Mouse (Mus musculus) hindbrain, embryonic 15.5 days (tissue): ENCODE measurements around the gene Slc38a10. TPM values are rescaled to one million over a fixed set of nuclear protein-coding genes. Genes with fewer than 3 reads are reported as not detected.
A peak's percentile ranks its signal among the peaks of the same experiment; 100 is the strongest.

ENCODE experiments used
- ATAC-seq: fragments of 200-750 bp; cut with Nextera tagmentation; 2 replicates; pipeline ENCODE4 v1.8.0; 2017; ENCODE audit warnings: low read depth, moderate number of reproducible peaks, moderate TSS enrichment; ENCODE audit not compliant: low FRiP score
- H3K27ac ChIP-seq: fragments of 300-500 bp; sonication (generic); replicated peaks from 2 replicates; pipeline ENCODE4 v1.5.1; 2015; ENCODE audit warnings: mild to moderate bottlenecking, inconsistent platforms
- H3K27me3 ChIP-seq: fragments of 300-500 bp; sonication (generic); 2 replicates; pipeline ENCODE4 v1.6.1; 2015; ENCODE audit warnings: control low read depth, inconsistent platforms
- H3K36me3 ChIP-seq: fragments of 300-500 bp; sonication (generic); 2 replicates; pipeline ENCODE4 v1.6.1; 2015; ENCODE audit warnings: control low read depth, inconsistent platforms
- H3K4me1 ChIP-seq: fragments of 300-500 bp; sonication (generic); replicated peaks from 2 replicates; pipeline ENCODE4 v1.6.1; 2015; ENCODE audit warnings: control low read depth, inconsistent platforms
- H3K4me2 ChIP-seq: fragments of 300-500 bp; sonication (generic); 2 replicates; pipeline ENCODE4 v1.6.1; 2015; ENCODE audit warnings: moderate library complexity, mild to moderate bottlenecking, inconsistent platforms
- H3K4me3 ChIP-seq: fragments of 300-500 bp; sonication (generic); 2 replicates; pipeline ENCODE4 v1.5.1; 2015; ENCODE audit warnings: mild to moderate bottlenecking, inconsistent platforms
- H3K9ac ChIP-seq: fragments of 300-500 bp; sonication (generic); 2 replicates; pipeline ENCODE4 v1.6.1; 2015; ENCODE audit warnings: inconsistent platforms
- H3K9me3 ChIP-seq: fragments of 300-500 bp; sonication (generic); 2 replicates; pipeline ENCODE4 v1.6.1; 2016; ENCODE audit warnings: control low read depth, inconsistent platforms
- WGBS: fragments of 180-500 bp; shearing (Covaris S2); methylation state at CpG from one replicate; pipeline ENCODE4 v1.1.7; 2015; 5-methylcytosine and 5-hydroxymethylcytosine counted together
- polyA plus RNA-seq: library from polyadenylated mRNA; unstranded; fragments of >200 nt; fragmentation: Nextera tagmentation; extraction: Ambion mirVana; gene quantifications from 2 replicates; pipeline ENCODE4 v1.2.1, GENCODE M21; 2015

Slc38a10 gene
- polyA plus RNA-seq, 1 experiment from 2014 or later = 116 TPM

DNA sequence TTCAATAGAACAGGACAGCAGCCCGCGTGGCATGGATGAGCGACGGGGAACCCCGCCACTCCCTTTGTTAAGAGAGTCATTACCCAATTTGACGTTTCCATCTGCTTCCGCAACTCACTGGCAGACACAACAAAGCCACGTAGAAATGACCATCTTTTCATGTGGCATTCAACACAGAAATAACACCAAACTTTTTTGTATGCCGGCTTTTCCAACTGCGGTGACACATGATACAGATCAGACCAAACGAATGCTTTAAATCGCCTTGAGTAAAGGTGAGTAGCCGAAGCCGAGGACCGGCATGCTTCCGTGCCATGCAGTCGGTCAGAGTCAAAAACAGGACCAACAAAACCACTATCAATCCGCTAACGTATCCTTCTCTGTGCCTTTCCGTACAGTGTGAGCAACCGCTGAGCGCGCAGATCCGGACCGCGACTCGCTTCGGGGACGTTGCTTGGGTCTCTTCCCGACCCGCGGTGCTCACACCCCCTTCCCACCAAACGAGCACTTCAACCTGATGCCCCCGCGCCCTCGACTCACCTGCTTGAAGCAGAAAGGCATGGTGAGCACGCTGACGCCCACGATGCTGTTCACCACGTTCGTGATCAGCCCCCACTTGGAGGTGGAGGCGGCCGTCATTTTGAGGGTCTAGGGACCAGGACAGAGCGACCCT, 570 bp downstream of the Slc38a10 start:
- H3K4me2 ChIP-seq = peak overlapping the region; percentile 74
- H3K27ac ChIP-seq = peak overlapping the region; percentile 78
- under 1% methylated on average over 44 of the region's 44 CpGs for WGBS
- H3K4me3 ChIP-seq = peak overlapping the region; percentile 67
- no peaks in the 10 kb centered on the region for H3K27me3 ChIP-seq
- H3K4me1 ChIP-seq = peaks cover 23% of the 10 kb centered on the region
- H3K9ac ChIP-seq = peak overlapping the region; percentile 84
- no peak; the same call in 1 of the 2 replicates for ATAC-seq
- H3K9me3 ChIP-seq = no peaks in the 10 kb centered on the region
- H3K36me3 ChIP-seq = no peaks in the 10 kb centered on the region

DNA sequence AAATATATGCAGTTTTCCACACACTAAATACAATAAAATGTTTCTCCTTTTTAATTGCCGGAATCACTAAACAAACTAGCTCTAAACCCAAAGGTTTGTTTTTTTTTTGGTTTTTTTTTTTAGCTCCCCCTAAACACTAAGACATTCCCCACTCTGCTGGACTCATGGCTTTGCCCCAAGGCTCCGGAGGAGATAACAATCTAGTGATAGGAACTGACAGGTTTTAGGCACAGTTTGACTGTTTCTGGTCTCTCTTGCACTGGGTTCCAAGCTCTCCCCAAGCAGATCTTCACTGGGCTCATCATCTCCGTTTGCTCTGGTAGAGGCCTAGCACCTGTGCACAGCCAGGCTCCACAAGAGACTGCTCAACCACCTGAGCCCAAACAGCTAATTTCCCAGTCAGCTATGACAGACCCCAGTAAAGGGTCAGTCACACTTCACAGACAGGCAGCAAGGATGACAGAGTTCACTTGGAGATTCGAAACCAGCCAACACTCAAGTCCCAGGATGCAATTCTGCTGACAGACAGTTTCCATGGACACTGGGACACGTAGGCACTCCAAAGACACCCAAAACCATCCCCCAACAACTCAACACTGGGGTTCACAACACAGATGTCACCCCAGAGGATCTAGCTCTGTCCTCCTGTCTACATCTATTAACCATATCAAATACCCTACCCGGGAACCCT, 1.5 kb downstream of the Slc38a10 start:
- Histone ChIP-seq H3K9ac (peak overlapping the region; percentile 84; the same call in 1 of the 2 replicates), H3K4me3 (peak overlapping the region; percentile 67), H3K4me2 (peak overlapping the region; percentile 74), H3K27ac (peak overlapping the region; percentile 78; the same call in 1 of the 2 replicates), H3K27me3 (no peaks in the 10 kb centered on the region), H3K36me3 (no peaks in the 10 kb centered on the region), H3K9me3 (no peaks in the 10 kb centered on the region), H3K4me1 (peaks cover 24% of the 10 kb centered on the region)
- ATAC-seq = no peak
- WGBS = 37% methylated on average over 6 of the region's 6 CpGs

DNA sequence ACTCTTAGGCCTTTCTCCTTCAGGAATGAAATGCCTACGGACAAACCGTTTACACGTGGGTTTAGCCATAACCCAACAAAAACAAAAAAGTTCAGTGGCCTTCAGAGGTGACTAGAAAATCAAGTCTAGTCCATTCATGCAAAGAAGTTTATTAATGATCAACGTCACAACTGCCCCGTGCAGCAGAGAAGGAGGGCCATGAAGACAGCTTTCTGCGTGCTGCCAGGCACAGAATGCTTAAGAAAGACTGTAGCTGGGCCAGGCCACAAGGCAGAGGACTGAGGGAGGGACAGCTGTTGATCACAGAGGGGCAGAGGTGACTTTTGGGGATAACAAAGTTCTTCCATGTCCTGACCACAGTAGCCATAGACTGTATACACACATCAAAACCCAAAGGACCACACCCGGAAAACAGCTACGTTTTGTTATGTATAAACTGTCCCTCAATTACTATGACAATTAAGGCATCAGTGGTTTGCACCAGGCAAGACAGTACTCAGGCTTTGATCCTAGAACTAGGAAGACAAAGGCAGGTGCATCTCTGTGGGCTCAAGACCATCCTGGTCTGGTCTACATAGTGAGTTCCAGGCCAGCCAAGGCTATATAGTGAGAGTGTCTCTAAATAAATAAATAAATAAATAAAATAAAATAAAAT, 2.8 kb downstream of the Slc38a10 start:
- no peaks in the 10 kb centered on the region for H3K9me3 ChIP-seq
- ATAC-seq = no peak
- H3K9ac ChIP-seq = no peak overlapping the region
- H3K4me2 ChIP-seq = no peak overlapping the region
- WGBS = 89% methylated on average over 8 of the region's 8 CpGs
- peaks cover 36% of the 10 kb centered on the region for H3K4me1 ChIP-seq
- no peaks in the 10 kb centered on the region for H3K36me3 ChIP-seq
- no peak overlapping the region for H3K27ac ChIP-seq
- no peak overlapping the region for H3K4me3 ChIP-seq
- no peaks in the 10 kb centered on the region for H3K27me3 ChIP-seq

DNA sequence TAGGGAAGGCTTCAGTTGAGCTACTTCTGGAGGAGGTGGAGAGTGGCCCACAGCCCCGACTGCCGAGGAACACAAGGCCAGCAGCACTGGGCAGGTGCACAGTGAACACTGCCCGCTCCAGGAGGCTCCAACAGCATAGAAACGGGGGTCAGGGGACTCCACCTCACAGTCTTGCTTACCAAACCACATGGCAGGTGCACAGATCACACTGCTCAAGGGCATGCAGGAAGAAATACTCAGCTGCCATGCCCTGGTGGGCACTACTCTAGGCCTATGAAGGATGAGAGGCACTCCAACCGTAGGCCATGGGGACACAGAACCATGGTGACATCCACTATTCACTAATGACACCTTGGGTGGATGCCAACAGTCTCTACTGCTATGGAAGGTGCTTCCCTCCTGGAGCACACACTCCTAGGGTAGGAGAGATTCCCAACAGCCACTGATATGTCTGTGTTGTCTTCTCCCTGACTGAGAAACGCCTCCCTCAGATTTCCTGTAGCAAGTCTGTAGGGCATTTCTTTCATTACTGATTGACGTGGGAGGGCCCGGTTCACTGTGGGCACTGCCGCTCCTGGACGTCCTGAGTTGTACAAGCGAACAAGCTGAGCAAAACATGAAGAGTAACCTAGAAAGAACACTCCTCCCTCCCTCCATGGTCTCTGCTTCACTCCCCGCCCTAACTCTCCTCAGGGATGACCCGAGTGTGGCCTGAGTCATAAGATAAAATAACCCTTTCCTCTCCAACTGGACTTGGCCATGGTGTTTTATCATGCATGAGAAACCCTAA, 7.2 kb downstream of the Slc38a10 start:
- no peak for ATAC-seq
- Histone ChIP-seq H3K27ac (no peak overlapping the region), H3K4me3 (no peak overlapping the region), H3K4me2 (no peak overlapping the region), H3K9ac (no peak overlapping the region), H3K4me1 (peaks cover 14% of the 10 kb centered on the region), H3K27me3 (no peaks in the 10 kb centered on the region), H3K9me3 (no peaks in the 10 kb centered on the region), H3K36me3 (no peaks in the 10 kb centered on the region)
- 71% methylated on average over 13 of the region's 13 CpGs for WGBS

DNA sequence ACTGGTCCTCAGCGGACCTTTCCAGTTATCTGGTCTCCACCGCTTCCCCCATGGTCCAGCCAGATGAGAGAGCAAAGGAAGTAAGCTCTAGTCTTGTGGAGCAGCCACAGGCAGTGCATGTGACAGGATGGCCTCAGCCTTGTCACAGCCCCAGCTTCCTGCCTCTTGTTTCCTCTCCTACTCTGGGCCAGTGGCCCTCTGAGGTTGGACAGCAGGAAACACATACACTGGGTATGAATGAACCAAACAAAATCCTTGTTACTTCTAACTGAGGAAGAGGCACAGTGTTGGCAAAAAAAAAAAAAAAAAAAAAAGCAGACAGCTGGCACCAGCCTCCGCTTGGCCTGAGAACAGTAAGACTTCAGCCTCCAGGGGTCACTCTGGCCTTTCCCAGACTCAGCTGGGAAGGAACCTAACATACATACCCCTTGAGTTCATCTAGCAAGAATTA, 8.5 kb downstream of the Slc38a10 start:
- Histone ChIP-seq H3K4me3 (no peak overlapping the region), H3K9me3 (no peaks in the 10 kb centered on the region), H3K4me1 (peaks cover 13% of the 10 kb centered on the region), H3K27ac (peak overlapping the region; percentile 46), H3K4me2 (no peak overlapping the region), H3K9ac (no peak overlapping the region), H3K27me3 (no peaks in the 10 kb centered on the region), H3K36me3 (no peaks in the 10 kb centered on the region)
- no peak for ATAC-seq
- WGBS = 72% methylated on average over 3 of the region's 3 CpGs

DNA sequence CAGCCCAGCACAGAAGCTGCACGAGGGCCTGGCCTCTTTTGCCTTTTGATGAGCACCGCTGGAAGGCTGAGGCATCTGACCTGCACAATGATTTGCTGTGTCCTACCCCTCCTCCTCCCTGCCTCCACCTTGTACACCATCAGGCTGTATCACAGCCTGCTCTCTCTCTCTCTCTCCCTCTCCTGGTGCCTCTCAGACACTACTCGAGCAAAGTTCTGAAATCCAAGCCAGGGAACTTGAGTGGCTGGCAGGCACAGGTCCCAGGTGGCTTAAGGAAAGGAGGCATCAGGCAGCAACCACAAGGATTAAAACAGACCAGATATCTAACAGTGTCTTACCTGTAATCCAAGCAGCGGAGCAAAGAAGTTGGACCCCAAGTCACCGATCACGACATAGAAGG, 10.9 kb downstream of the Slc38a10 start:
- no peak for ATAC-seq
- Histone ChIP-seq H3K9me3 (no peaks in the 10 kb centered on the region), H3K36me3 (no peaks in the 10 kb centered on the region), H3K4me1 (peaks cover 27% of the 10 kb centered on the region), H3K9ac (no peak overlapping the region), H3K27ac (no peak overlapping the region), H3K27me3 (no peaks in the 10 kb centered on the region), H3K4me2 (no peak overlapping the region), H3K4me3 (no peak overlapping the region)
- 73% methylated on average over 6 of the region's 6 CpGs for WGBS

DNA sequence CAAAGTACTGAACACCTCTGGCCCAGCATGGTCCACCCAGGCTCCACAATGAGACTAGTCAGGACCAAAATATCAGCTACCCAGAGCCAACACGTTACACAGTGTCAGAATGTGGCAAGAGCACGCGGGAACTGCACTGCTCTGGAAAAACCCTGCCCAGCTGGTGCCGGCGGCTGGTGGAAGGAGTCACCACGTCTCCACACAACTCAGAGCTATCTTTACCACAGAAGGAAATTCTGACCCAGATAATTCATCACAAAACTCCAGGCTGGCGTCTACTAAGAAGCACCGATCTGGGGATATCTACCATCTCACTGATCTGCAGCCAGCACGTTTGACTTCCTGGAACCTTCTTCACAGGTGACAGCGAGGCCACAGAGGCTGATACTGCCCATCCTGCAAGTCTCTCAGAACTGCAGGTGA, 11.8 kb downstream of the Slc38a10 start:
- Histone ChIP-seq H3K4me3 (no peak overlapping the region), H3K4me1 (peaks cover 22% of the 10 kb centered on the region), H3K27me3 (no peaks in the 10 kb centered on the region), H3K9ac (no peak overlapping the region), H3K27ac (no peak overlapping the region), H3K9me3 (no peaks in the 10 kb centered on the region), H3K36me3 (peaks cover 3% of the 10 kb centered on the region), H3K4me2 (no peak overlapping the region)
- no peak for ATAC-seq
- 88% methylated on average over 10 of the region's 10 CpGs for WGBS

DNA sequence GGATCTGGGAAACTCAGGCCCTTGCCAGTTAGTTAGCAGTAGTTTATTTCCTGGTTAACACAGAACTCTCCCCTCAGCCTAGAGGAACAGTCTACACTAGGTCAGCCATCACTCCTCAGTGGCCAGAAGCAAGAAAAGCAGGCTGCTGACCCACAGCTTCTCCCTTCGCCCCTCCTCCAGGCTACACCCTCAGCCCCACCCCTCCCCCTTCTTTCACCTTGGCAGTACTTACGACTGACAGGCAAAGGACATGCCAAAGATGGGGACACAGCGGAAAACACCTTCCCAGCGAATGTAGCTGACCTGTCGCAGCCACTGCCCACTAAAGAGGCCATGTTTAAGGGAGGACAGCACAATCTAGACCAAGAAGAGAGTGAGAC, 13.5 kb downstream of the Slc38a10 start:
- no peak overlapping the region for H3K27ac ChIP-seq
- no peak for ATAC-seq
- no peaks in the 10 kb centered on the region for H3K27me3 ChIP-seq
- peaks cover 6% of the 10 kb centered on the region for H3K36me3 ChIP-seq
- H3K9me3 ChIP-seq = no peaks in the 10 kb centered on the region
- no peak overlapping the region for H3K4me2 ChIP-seq
- 69% methylated on average over 5 of the region's 5 CpGs for WGBS
- H3K4me1 ChIP-seq = peaks cover 14% of the 10 kb centered on the region; the same call in 1 of the 2 replicates
- no peak overlapping the region for H3K9ac ChIP-seq
- no peak overlapping the region for H3K4me3 ChIP-seq

DNA sequence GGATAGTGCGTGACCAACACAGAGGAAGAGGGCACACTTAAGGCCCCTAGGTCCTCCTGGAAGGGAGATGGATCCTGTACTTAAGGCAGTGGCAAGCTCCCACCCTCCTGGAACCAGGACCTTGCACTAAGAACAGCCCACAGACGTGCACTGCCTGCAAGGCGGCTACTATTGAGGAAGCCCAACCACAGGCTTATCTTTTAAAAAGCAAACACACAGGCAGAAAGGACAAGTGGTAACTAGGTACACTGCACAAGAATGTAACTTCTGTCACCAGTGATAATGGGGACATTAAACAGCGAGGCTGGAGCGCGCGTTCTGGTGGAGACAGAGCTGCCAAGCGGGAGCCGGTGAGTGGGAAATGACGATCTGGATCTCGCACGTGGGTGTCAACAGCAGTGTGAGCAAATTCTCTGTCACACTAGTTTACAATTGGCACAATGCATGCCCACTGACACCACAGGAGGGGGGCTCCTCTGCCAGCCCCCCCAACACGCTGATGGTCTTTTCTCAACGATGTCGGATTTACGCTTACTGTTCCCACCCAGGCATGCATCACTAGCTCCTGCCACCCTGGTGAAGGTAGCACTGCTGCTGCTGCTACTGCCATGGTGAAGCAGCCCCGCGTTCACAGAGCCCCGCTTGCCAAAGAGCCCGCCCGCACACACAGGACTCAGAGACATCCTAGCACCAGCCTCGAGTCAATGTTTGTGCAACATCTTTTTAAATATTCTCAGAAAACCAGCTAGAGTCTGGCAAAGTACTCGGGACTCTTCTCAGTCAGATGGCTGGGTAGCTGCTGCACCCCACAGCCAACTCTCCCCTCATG, 14.1 kb downstream of the Slc38a10 start:
- Histone ChIP-seq H3K4me3 (no peak overlapping the region), H3K4me2 (no peak overlapping the region), H3K9me3 (no peaks in the 10 kb centered on the region), H3K36me3 (peaks cover 6% of the 10 kb centered on the region), H3K27me3 (no peaks in the 10 kb centered on the region), H3K4me1 (peaks cover 14% of the 10 kb centered on the region; the same call in 1 of the 2 replicates), H3K27ac (no peak overlapping the region), H3K9ac (no peak overlapping the region)
- 0 out of 2 replicates have a peak, but pooled peaks have one; percentile 20 for ATAC-seq
- WGBS = 56% methylated on average over 23 of the region's 23 CpGs

DNA sequence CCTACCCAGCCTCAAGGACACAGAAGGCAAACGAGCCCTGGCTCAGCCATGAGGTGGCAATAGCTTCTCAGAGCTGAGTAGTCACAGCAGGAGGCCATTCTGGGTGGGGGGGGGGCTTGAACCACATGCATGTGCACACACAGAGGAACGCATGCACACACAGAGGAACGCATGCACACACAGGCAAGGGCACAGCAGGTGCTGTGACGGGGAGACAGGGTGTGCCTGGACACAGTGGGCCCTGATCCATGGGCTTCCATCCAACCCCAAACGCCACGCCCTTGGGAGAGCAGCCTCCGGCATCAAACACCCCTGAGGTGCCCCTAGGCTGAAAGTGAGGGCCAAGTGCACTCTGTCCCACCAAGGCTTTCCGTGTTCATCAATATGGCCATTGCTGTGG, 15.0 kb downstream of the Slc38a10 start:
- ATAC-seq = 0 out of 2 replicates have a peak, but pooled peaks have one; percentile 7

More for the DNA sequence above, 15.0 kb downstream of the Slc38a10 start:
- H3K36me3 ChIP-seq = peaks cover 12% of the 10 kb centered on the region
- no peaks in the 10 kb centered on the region for H3K9me3 ChIP-seq
- H3K27ac ChIP-seq = no peak overlapping the region
- H3K27me3 ChIP-seq = no peaks in the 10 kb centered on the region
- H3K9ac ChIP-seq = no peak overlapping the region
- H3K4me2 ChIP-seq = no peak overlapping the region
- H3K4me3 ChIP-seq = no peak overlapping the region
- peaks cover 14% of the 10 kb centered on the region; the same call in 1 of the 2 replicates for H3K4me1 ChIP-seq
- WGBS = 73% methylated on average over 8 of the region's 8 CpGs
